Mouse (Mus musculus): Measurements from ENCODE around the gene Nfatc2.

GRCm38 (mm10) chr2:168466066-168466465, 135.4 kb downstream of the Nfatc2 start:
- no peak for TF ChIP-seq GATA1 (IDR thresholded peaks at IDR 0.05; ENCODE audit: borderline replicate concordance, low read length)
- TF ChIP-seq FLI1 (IDR thresholded peaks at IDR 0.05; ENCODE audit: low read length), result no peak

All from megakaryocyte, embryonic 14.5 days (primary cell).